Mouse (Mus musculus) MEL (cell line): Measurements from ENCODE around the gene Dstyk. TPM values are rescaled to one million over a fixed set of nuclear protein-coding genes. Genes with fewer than 3 reads are reported as not detected.

Source experiments
- DNase-seq: peaks from one replicate; pipeline ENCODE4 v3.0.0; 2011; ENCODE audit warnings: low read depth, low spot score
- H3K27ac ChIP-seq: 2 replicates; pipeline ENCODE4 v1.5.1; 2012; ENCODE audit warnings: low read depth, mild to moderate bottlenecking, control low read depth, low read length, moderate library complexity; ENCODE audit not compliant: control insufficient read depth
- H3K27me3 ChIP-seq, 2 experiments: fragments of 150-350 bp in 1 of 2; sonication (generic) in 1 of 2; 2 replicates each; pipeline ENCODE4 v1.6.1; 2012; ENCODE audit warnings: low read length in 2 of 2, mild to moderate bottlenecking in 2 of 2, improper control_type of control experiment in 1 of 2, moderate library complexity in 1 of 2; ENCODE audit not compliant: insufficient read depth in 2 of 2, control insufficient read depth in 1 of 2
- H3K36me3 ChIP-seq, 2 experiments: 2 replicates each; pipeline ENCODE4 v1.6.1; 2012 to 2014; ENCODE audit warnings: low read length in 2 of 2, improper control_type of control experiment in 1 of 2, inconsistent platforms in 1 of 2, mild to moderate bottlenecking in 1 of 2; ENCODE audit not compliant: insufficient read depth in 2 of 2, control insufficient read depth in 1 of 2
- H3K4me1 ChIP-seq, 2 experiments: fragments of 150-350 bp in 1 of 2; sonication (generic) in 1 of 2; 2 replicates each; pipeline ENCODE4 v1.6.1; 2012; ENCODE audit warnings: low read length in 2 of 2, improper control_type of control experiment in 1 of 2, mild to moderate bottlenecking in 1 of 2; ENCODE audit not compliant: insufficient read depth in 2 of 2, control insufficient read depth in 1 of 2
- H3K4me3 ChIP-seq, 2 experiments: fragments of 150-350 bp in 1 of 2; sonication (generic) in 1 of 2; 2 replicates each; pipeline ENCODE4 v1.5.1; 2012; ENCODE audit warnings: low read depth in 2 of 2, low read length in 2 of 2, mild to moderate bottlenecking in 2 of 2, moderate library complexity in 2 of 2, control low read depth in 1 of 2, improper control_type of control experiment in 1 of 2; ENCODE audit not compliant: control insufficient read depth in 1 of 2, insufficient read depth in 1 of 2
- H3K79me2 ChIP-seq: 2 replicates; pipeline ENCODE4 v1.6.1; 2012; ENCODE audit warnings: mild to moderate bottlenecking, low read length, moderate library complexity; ENCODE audit not compliant: control insufficient read depth, poor library complexity, insufficient read depth
- H3K9ac ChIP-seq: 2 replicates; pipeline ENCODE4 v1.6.1; 2012; ENCODE audit warnings: low read depth, mild to moderate bottlenecking, control low read depth, low read length, moderate library complexity; ENCODE audit not compliant: control insufficient read depth, poor library complexity, severe bottlenecking
- H3K9me3 ChIP-seq: fragments of 150-350 bp; sonication (generic); replicated peaks from 2 replicates; pipeline ENCODE4 v1.6.1; 2012; ENCODE audit warnings: mild to moderate bottlenecking, low read length, improper control_type of control experiment, moderate library complexity; ENCODE audit not compliant: insufficient read depth
- CHD2 ChIP-seq: IDR thresholded peaks from 2 replicates; pipeline ENCODE4 v1.6.1; 2011; ENCODE audit warnings: low read length, improper control_type of control experiment
- CTCF ChIP-seq, 3 experiments: IDR thresholded peaks in 2 of 3; conservative IDR thresholded peaks in 1 of 3; 2 replicates each; pipeline ENCODE4 v1.5.1; 2011 to 2012; ENCODE audit warnings: low read length in 3 of 3, low read depth in 2 of 3, mild to moderate bottlenecking in 2 of 3, improper control_type of control experiment in 1 of 3, inconsistent platforms in 1 of 3, mixed read lengths in 1 of 3, moderate library complexity in 1 of 3; ENCODE audit not compliant: control insufficient read depth in 1 of 3, insufficient read depth in 1 of 3, poor library complexity in 1 of 3, severe bottlenecking in 1 of 3
- E2F4 ChIP-seq: IDR thresholded peaks from 2 replicates; pipeline ENCODE4 v1.6.1; 2011; ENCODE audit warnings: low read depth, low read length, improper control_type of control experiment, borderline replicate concordance
- ETS1 ChIP-seq: IDR thresholded peaks from 2 replicates; pipeline ENCODE4 v1.6.1; 2012; ENCODE audit warnings: low read depth, mild to moderate bottlenecking, inconsistent platforms, low read length, improper control_type of control experiment, moderate library complexity
- GABPA ChIP-seq: IDR thresholded peaks from 2 replicates; pipeline ENCODE4 v1.6.1; 2012; ENCODE audit warnings: low read depth, mild to moderate bottlenecking, inconsistent platforms, low read length, improper control_type of control experiment, moderate library complexity
- HCFC1 ChIP-seq: IDR thresholded peaks from 2 replicates; pipeline ENCODE4 v1.6.1; 2012; ENCODE audit warnings: low read depth, mild to moderate bottlenecking, inconsistent platforms, low read length, improper control_type of control experiment, moderate library complexity
- JUND ChIP-seq: IDR thresholded peaks from 2 replicates; pipeline ENCODE4 v1.6.1; 2011; ENCODE audit warnings: low read depth, mild to moderate bottlenecking, improper control_type of control experiment, low read length
- MAFK ChIP-seq: IDR thresholded peaks from 2 replicates; pipeline ENCODE4 v1.6.1; 2011; ENCODE audit warnings: low read depth, mild to moderate bottlenecking, low read length, improper control_type of control experiment, borderline replicate concordance
- MAZ ChIP-seq: IDR thresholded peaks from 2 replicates; pipeline ENCODE4 v1.6.1; 2012; ENCODE audit warnings: low read depth, mild to moderate bottlenecking, inconsistent platforms, low read length, improper control_type of control experiment
- MXI1 ChIP-seq: IDR thresholded peaks from 2 replicates; pipeline ENCODE4 v1.6.1; 2011; ENCODE audit warnings: mild to moderate bottlenecking, low read depth, low read length, improper control_type of control experiment
- MYB ChIP-seq: IDR thresholded peaks from 2 replicates; pipeline ENCODE4 v1.6.1; 2011; ENCODE audit warnings: mild to moderate bottlenecking, low read depth, low read length, improper control_type of control experiment
- MYC ChIP-seq: IDR thresholded peaks from 2 replicates; pipeline ENCODE4 v1.6.1; 2011; ENCODE audit warnings: low read depth, mild to moderate bottlenecking, low read length, improper control_type of control experiment, moderate library complexity
- NELFE ChIP-seq: IDR thresholded peaks from 2 replicates; pipeline ENCODE4 v1.6.1; 2011; ENCODE audit warnings: low read depth, low read length, improper control_type of control experiment
- RAD21 ChIP-seq: IDR thresholded peaks from 2 replicates; pipeline ENCODE4 v1.6.1; 2011; ENCODE audit warnings: mild to moderate bottlenecking, low read depth, low read length, improper control_type of control experiment
- SMC3 ChIP-seq: IDR thresholded peaks from 2 replicates; pipeline ENCODE4 v1.6.1; 2011; ENCODE audit warnings: low read depth, low read length, improper control_type of control experiment
- TAL1 ChIP-seq: IDR thresholded peaks from 2 replicates; pipeline ENCODE4 v1.6.1; 2012; ENCODE audit warnings: mild to moderate bottlenecking, inconsistent platforms, low read length, moderate library complexity, mixed read lengths
- UBTF ChIP-seq: IDR thresholded peaks from 2 replicates; pipeline ENCODE4 v1.6.1; 2012; ENCODE audit warnings: low read depth, mild to moderate bottlenecking, inconsistent platforms, low read length, improper control_type of control experiment, moderate library complexity, borderline replicate concordance; ENCODE audit not compliant: insufficient read depth
- USF1 ChIP-seq: IDR thresholded peaks from 2 replicates; pipeline ENCODE4 v1.6.1; 2014; ENCODE audit warnings: low read depth, mild to moderate bottlenecking, inconsistent platforms, low read length, improper control_type of control experiment, moderate library complexity
- ZC3H11A ChIP-seq: IDR thresholded peaks from 2 replicates; pipeline ENCODE4 v1.6.1; 2012; ENCODE audit warnings: low read depth, mild to moderate bottlenecking, inconsistent platforms, low read length, improper control_type of control experiment
- ZKSCAN1 ChIP-seq: IDR thresholded peaks from 2 replicates; pipeline ENCODE4 v1.6.1; 2012; ENCODE audit warnings: low read depth, mild to moderate bottlenecking, inconsistent platforms, low read length, improper control_type of control experiment, moderate library complexity
- ZMIZ1 ChIP-seq: IDR thresholded peaks from 2 replicates; pipeline ENCODE4 v1.6.1; 2012; ENCODE audit warnings: low read depth, mild to moderate bottlenecking, inconsistent platforms, low read length, improper control_type of control experiment, moderate library complexity
- polyA plus RNA-seq, 2 experiments: library from polyadenylated mRNA; stranded (reverse) in 1 of 2; unstranded in 1 of 2; fragments of >175 nt in 1 of 2; fragments of >200 nt in 1 of 2; gene quantifications; 2 replicates each; pipeline versions ENCODE4 v1.2.1 to v1.2.4; 2012; ENCODE audit warnings: low replicate concordance in 2 of 2, low read depth in 1 of 2; ENCODE audit not compliant: insufficient read length in 2 of 2, insufficient read depth in 1 of 2, missing spikeins in 1 of 2
- total RNA-seq: library from RNA; depleted of rRNA; stranded (reverse); fragments of 300-350 nt; gene quantifications from 2 replicates; pipeline ENCODE4 v1.2.3, GENCODE M21; 2012

The Dstyk gene
- total and polyA plus RNA-seq, 3 experiments, result 2.4 to 4.5 TPM; not detected in 1

DNA sequence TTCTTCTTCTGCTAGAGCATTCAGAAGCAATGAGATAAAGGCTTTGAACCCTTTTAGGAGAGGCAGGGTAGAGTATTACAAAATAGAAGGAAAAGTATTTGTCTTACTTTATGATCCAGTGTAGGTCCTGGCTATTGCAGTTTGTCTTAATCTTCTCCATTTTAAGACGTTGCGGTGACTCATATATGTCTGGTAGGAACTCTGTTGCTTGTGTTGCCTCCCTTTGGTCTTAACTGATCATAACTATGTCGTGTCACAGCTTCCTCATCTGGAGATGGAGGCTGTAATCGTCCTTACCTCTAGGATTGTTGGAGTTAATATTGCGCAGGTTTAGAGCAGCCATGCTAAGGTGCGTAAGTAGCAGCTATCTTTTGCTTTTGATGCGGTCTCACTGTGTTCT lies 3.3 kb downstream of the Dstyk start (continued):
- peak; percentile 46; the same call in 1 of the 2 replicates for TF ChIP-seq MYB
- TF ChIP-seq, all 39 proteins: peak for 7

DNA sequence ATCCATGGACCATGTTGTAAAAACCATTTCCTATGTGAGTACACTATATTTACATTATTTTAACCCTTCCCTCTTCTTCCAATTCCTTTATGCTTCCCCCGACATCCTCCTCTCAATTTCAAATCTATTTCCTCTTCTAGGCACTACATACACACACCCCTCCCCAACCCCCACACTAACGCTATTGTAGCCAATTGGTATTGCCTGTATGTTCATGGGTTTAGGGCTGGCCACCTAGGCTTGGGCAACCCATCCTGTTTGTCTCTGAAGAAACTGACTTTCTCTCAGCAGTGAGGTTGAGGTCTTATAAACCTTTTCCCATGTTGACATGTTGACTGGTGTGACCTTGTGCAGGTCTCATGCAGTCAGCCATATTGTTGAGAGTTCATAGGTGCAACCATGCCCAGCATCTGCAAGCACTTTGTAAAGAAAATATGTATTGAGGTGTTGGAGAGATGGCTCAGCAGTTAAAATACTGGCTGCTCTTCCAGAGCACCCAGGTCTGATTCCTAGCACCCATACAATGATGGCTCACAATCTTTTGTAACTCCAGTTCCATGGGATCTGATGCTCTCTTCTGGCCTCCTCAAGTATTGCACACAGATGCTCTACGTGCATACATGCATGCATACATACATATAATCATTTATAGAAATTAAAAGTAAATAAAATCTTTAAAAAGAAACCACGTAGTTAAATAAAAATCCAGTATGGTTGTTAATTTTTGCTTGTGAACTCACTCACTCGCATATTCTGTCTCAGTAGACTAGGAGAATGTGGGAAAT lies 5.7 kb downstream of the Dstyk start:
- Histone ChIP-seq H3K27ac (no peak overlapping the region), H3K4me1 (peaks cover 13 to 15% of the 10 kb centered on the region in 2 experiments), H3K9me3 (no peaks in the 10 kb centered on the region), H3K36me3 (peaks cover 0 to 23% of the 10 kb centered on the region in 2 experiments; a peak in 2 of 4 replicates), H3K27me3 (no peaks in the 10 kb centered on the region), H3K79me2 (no peaks in the 10 kb centered on the region; the same call in 1 of the 2 replicates), H3K9ac (no peak overlapping the region), H3K4me3 (no peak overlapping the region)
- TF ChIP-seq MXI1 (no peak), RAD21 (peak; percentile 54), ZC3H11A (peak; percentile 33; the same call in 1 of the 2 replicates), UBTF (no peak), ZMIZ1 (no peak), CHD2 (no peak), SMC3 (peak; percentile 39), TAL1 (no peak), JUND (no peak), MAFK (no peak), CTCF (IDR thresholded peaks at IDR 0.05 in 2 of 3, conservative IDR thresholded peaks at IDR 0.05 in 1 of 3; ENCODE audit: control insufficient read depth in 1 of 3, insufficient read depth in 1 of 3, low read depth in 2 of 3, low read length in 3 of 3, poor library complexity in 1 of 3, severe bottlenecking in 1 of 3) (peak; percentile 14 to 45 (median 17); a peak in 2 of 6 replicates), GABPA (no peak), NELFE (no peak), ZKSCAN1 (no peak), HCFC1 (no peak), ETS1 (no peak), MYB (no peak), MAZ (no peak), USF1 (no peak), E2F4 (no peak), MYC (no peak)
- DNase-seq, result peak; percentile 35
